Mouse (Mus musculus): ENCODE results near the gene Olfr1184.
"Not testable (repeated sequence)": the region's sequence is repeated elsewhere in the genome, so short reads cannot be mapped to it uniquely, and the experiment has no call there.

Gene Olfr1184

GRCm38 (mm10) chr2:88483298-88483697, at the start of gene Olfr1184:
TSS of gene Olfr1184 (plus strand) at chr2:88483598.
- no peak for DNase-seq (ENCODE audit: low spot score in 2 of 2)

- no peak for DNase-seq (ENCODE audit: low spot score in 2 of 2)
Observed at GRCm38 (mm10) chr2:88449031-88449430, 34.4 kb upstream of the Olfr1184 start, which contains the start of gene Gm13757. TSS of gene Gm13757 (minus strand) at chr2:88449131.

- not testable (repeated sequence) for DNase-seq (ENCODE audit: low spot score in 2 of 2)
Observed at GRCm38 (mm10) chr2:88454567-88454966, 28.8 kb upstream of the Olfr1184 start, which contains the start of gene Olfr1183. TSS of gene Olfr1183 (plus strand) at chr2:88454867.

GRCm38 (mm10) chr2:88493020-88493419, 9.6 kb downstream of the Olfr1184 start, which contains the start of gene Olfr1185-ps1:
TSS of gene Olfr1185-ps1 (plus strand) at chr2:88493320.
- no peak for DNase-seq (ENCODE audit: low spot score in 2 of 2)

- DNase-seq (ENCODE audit: low spot score in 2 of 2): no peak
Observed at GRCm38 (mm10) chr2:88518251-88518650, 34.9 kb downstream of the Olfr1184 start, which contains the start of gene Olfr1186. TSS of gene Olfr1186 (plus strand) at chr2:88518551.

GRCm38 (mm10) chr2:88525720-88526119, 42.3 kb downstream of the Olfr1184 start:
- DNase-seq (ENCODE audit: low spot score in 2 of 2): no peak
